Mouse (Mus musculus) midbrain, postnatal 0 days (tissue): ENCODE data around the gene Olfr1388. TPM values are rescaled to one million over a fixed set of nuclear protein-coding genes. Genes with fewer than 3 reads are reported as not detected.
"Not testable (repeated sequence)": the region's sequence is repeated elsewhere in the genome, so short reads cannot be mapped to it uniquely, and the experiment has no call there.

Source experiments
- ATAC-seq: fragments of 200-750 bp; cut with Nextera tagmentation; 2 replicates; pipeline ENCODE4 v1.8.0; 2017; ENCODE audit warnings: moderate number of reproducible peaks, mild to moderate bottlenecking, moderate TSS enrichment, moderate library complexity; ENCODE audit not compliant: low FRiP score
- DNase-seq: peaks from one replicate; pipeline ENCODE4 v3.0.0-alpha.2; 2015; ENCODE audit warnings: low spot score
- H3K27ac ChIP-seq: fragments of 300-500 bp; sonication (generic); 2 replicates; pipeline ENCODE4 v1.5.1; 2014; ENCODE audit warnings: low read depth, mild to moderate bottlenecking, low read length, mixed read lengths
- H3K27me3 ChIP-seq: fragments of 300-500 bp; sonication (generic); 2 replicates; pipeline ENCODE4 v1.6.1; 2014; ENCODE audit warnings: low read length, control low read depth, mixed read lengths; ENCODE audit not compliant: insufficient read depth
- H3K36me3 ChIP-seq: fragments of 300-500 bp; sonication (generic); 2 replicates; pipeline ENCODE4 v1.6.1; 2014; ENCODE audit warnings: low read length, control low read depth, mixed read lengths; ENCODE audit not compliant: insufficient read depth
- H3K4me1 ChIP-seq: fragments of 300-500 bp; sonication (generic); 2 replicates; pipeline ENCODE4 v1.6.1; 2014; ENCODE audit warnings: mild to moderate bottlenecking, control low read depth, antibody characterized with exemption, low read length, mixed read lengths; ENCODE audit not compliant: insufficient read depth
- H3K4me2 ChIP-seq: fragments of 300-500 bp; sonication (generic); 2 replicates; pipeline ENCODE4 v1.6.1; 2014; ENCODE audit warnings: low read depth, mild to moderate bottlenecking, low read length, mixed read lengths; ENCODE audit not compliant: poor library complexity, severe bottlenecking
- H3K4me3 ChIP-seq: fragments of 300-500 bp; sonication (generic); 2 replicates; pipeline ENCODE4 v1.5.1; 2014; ENCODE audit warnings: low read depth, mild to moderate bottlenecking, low read length, moderate library complexity
- H3K9ac ChIP-seq: fragments of 300-500 bp; sonication (generic); replicated peaks from 2 replicates; pipeline ENCODE4 v1.6.1; 2014; ENCODE audit warnings: mild to moderate bottlenecking, low read length, moderate library complexity, mixed read lengths; ENCODE audit not compliant: poor library complexity, severe bottlenecking
- H3K9me3 ChIP-seq: fragments of 300-500 bp; sonication (generic); 2 replicates; pipeline ENCODE4 v1.6.1; 2016; ENCODE audit warnings: low read length, control low read depth
- CTCF ChIP-seq: IDR thresholded peaks from 2 replicates; pipeline ENCODE4 v1.5.1; 2016; ENCODE audit warnings: antibody characterized with exemption, mild to moderate bottlenecking
- WGBS: fragments of 180-500 bp; shearing (Covaris S2); extraction: QIAGEN DNeasy Blood & Tissue Kit; methylation state at CpG from one replicate; pipeline ENCODE4 v1.1.7; 2014; 5-methylcytosine and 5-hydroxymethylcytosine counted together
- polyA plus RNA-seq: library from polyadenylated mRNA; unstranded; fragments of >200 nt; fragmentation: Nextera tagmentation; extraction: Ambion mirVana; gene quantifications from 2 replicates; pipeline ENCODE4 v1.2.1, GENCODE M21; 2015
- total RNA-seq: library from RNA; depleted of rRNA; stranded (reverse); fragments of >200 nt; gene quantifications from 2 replicates; pipeline ENCODE4 v1.2.3, GENCODE M21; 2014; rRNA removed

Gene Olfr1388
- total RNA-seq (not detected in 2 replicates), polyA plus RNA-seq (0.05 and 0.07 TPM in 2 replicates)

DNA sequence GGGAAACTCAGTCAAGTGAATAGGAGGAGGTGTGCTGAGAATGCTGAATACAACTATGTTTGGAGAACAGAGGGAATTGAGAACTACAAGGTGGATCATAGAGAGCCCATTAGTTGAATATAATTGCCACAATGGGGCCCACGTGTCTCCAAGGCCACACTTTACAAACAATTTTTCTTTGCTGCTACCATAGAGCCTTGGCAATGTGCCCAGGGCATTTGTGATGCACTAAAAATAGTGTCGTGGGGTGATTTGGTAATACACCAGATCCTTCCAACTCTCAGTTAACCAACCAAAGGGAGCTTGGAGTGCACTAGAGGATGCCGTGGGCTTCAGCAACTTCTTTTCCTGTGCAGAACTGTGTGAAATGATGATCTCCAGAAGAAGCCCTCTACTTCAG is at the start of gene Olfr1388:
TSS of gene Olfr1388 (plus strand) at position 214 of the 400 bp plus-strand sequence.
- no peak for ATAC-seq
- Histone ChIP-seq H3K4me1 (no peaks in the 10 kb centered on the region), H3K36me3 (no peaks in the 10 kb centered on the region), H3K27me3 (no peaks in the 10 kb centered on the region), H3K9ac (no peak within 1 kb of the TSS), H3K4me3 (no peak within 1 kb of the TSS), H3K4me2 (no peak within 1 kb of the TSS), H3K27ac (no peak within 1 kb of the TSS), H3K9me3 (no peaks in the 10 kb centered on the region)
- DNase-seq = no peak
- no peak for TF ChIP-seq CTCF
- 73% methylated on average over 3 of the region's 3 CpGs for WGBS

DNA sequence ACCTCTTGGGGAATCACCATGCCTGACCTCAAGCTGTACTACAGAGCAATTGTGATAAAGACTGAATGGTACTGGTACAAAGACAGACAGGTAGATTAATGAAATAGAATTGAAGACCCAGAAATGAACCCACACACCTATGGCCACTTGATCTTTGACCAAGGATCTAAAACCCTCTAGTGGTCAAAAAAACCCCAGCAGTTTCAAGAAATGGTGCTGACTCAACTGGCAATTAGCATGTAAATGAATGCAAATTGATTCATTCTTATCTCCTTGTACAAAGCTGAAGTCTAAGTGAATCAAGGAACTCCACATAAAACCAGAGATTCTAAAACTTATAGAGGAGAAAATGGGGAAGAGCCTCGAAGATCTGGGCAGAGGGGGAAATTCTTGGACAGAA is 43.7 kb upstream of the Olfr1388 start:
- H3K9me3 ChIP-seq, DNase-seq, H3K4me2 ChIP-seq, H3K27me3 ChIP-seq, H3K27ac ChIP-seq, H3K4me3 ChIP-seq, ATAC-seq, H3K9ac ChIP-seq, H3K36me3 ChIP-seq, H3K4me1 ChIP-seq: not testable (repeated sequence)
- WGBS = 60% methylated on average over 1 of the region's 1 CpGs

- Histone ChIP-seq H3K9me3 (no peaks in the 10 kb centered on the region), H3K4me1 (no peaks in the 10 kb centered on the region), H3K4me3 (no peak overlapping the region), H3K4me2 (no peak overlapping the region), H3K27me3 (no peaks in the 10 kb centered on the region), H3K9ac (no peak overlapping the region), H3K36me3 (no peaks in the 10 kb centered on the region), H3K27ac (no peak overlapping the region)
- no peak for ATAC-seq
- DNase-seq = no peak
- 72% methylated on average over 3 of the region's 3 CpGs for WGBS
- no peak for TF ChIP-seq CTCF
These were observed 29.6 kb upstream of the Olfr1388 start for GRCm38 (mm10) chr11:49406784-49407183.

- peak; percentile 41; the same call in 1 of the 2 replicates for TF ChIP-seq CTCF
- Histone ChIP-seq H3K27me3 (no peaks in the 10 kb centered on the region), H3K4me2 (no peak overlapping the region), H3K27ac (no peak overlapping the region), H3K9ac (no peak overlapping the region), H3K36me3 (no peaks in the 10 kb centered on the region), H3K9me3 (no peaks in the 10 kb centered on the region), H3K4me1 (no peaks in the 10 kb centered on the region), H3K4me3 (no peak overlapping the region)
- DNase-seq (peak; percentile 36), ATAC-seq (no peak)
- 25% methylated on average over 1 of the region's 1 CpGs for WGBS
These were observed 25.9 kb upstream of the Olfr1388 start for GRCm38 (mm10) chr11:49410540-49410939.

- no peaks in the 10 kb centered on the region for H3K27me3 ChIP-seq
- no peaks in the 10 kb centered on the region for H3K4me1 ChIP-seq
- ATAC-seq = no peak
- no peak within 1 kb of the TSS for H3K4me3 ChIP-seq
- H3K9ac ChIP-seq = no peak within 1 kb of the TSS
- 90% methylated on average over 2 of the region's 2 CpGs for WGBS
- no peak within 1 kb of the TSS for H3K27ac ChIP-seq
- DNase-seq = no peak
- no peaks in the 10 kb centered on the region for H3K36me3 ChIP-seq
- no peaks in the 10 kb centered on the region for H3K9me3 ChIP-seq
- TF ChIP-seq CTCF = no peak
- no peak within 1 kb of the TSS for H3K4me2 ChIP-seq
These were observed 13.7 kb upstream of the Olfr1388 start, which contains the start of gene Olfr1389 for GRCm38 (mm10) chr11:49422767-49423166. TSS of gene Olfr1389 (plus strand) at chr11:49423067.

GRCm38 (mm10) chr11:49425257-49425927 is 11.0 kb upstream of the Olfr1388 start:
- Histone ChIP-seq H3K4me3 (no peak overlapping the region), H3K4me1 (no peaks in the 10 kb centered on the region), H3K27ac (no peak overlapping the region), H3K9ac (no peak overlapping the region), H3K36me3 (no peaks in the 10 kb centered on the region), H3K9me3 (no peaks in the 10 kb centered on the region), H3K27me3 (no peaks in the 10 kb centered on the region), H3K4me2 (no peak overlapping the region)
- 93% methylated on average over 1 of the region's 1 CpGs for WGBS
- DNase-seq = no peak
- TF ChIP-seq CTCF = no peak
- ATAC-seq = no peak
